Mouse (Mus musculus): Measurements from ENCODE around the gene 2810004N23Rik. TPM values are rescaled to one million over a fixed set of nuclear protein-coding genes. Genes with fewer than 3 reads are reported as not detected.

Gene 2810004N23Rik
- polyA plus RNA-seq, 1 experiment from 2014 or later: 18.0 TPM

DNA sequence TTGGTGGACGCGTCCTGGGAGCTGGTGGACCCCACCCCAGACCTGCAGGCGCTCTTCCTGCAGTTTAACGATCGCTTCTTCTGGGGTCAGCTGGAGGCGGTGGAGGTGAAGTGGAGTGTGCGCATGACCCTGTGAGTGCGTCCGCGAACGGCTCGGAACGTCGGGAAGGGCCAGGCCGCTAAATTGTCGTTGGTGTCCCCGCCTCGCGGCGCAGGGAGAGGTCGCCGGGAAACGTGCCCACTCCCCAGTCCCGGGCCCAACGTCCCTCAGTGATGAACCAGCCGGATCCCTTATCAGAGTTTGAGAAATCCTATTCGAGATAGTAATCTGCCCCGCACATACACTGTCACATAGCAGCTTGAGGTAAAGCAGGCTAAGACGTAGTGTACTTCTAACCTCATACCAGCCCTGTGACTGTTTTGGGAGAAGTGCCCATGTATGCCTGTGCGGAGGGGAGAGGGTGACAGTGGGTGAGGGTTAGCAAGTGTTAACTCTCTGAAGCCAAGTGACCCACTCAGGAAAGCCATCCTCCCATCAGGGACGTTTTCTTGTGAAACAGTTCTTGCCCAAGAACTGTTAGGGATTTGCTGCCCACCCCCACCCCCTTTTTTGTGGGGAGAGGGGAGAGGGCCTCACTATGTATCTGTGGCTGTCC is 35.5 kb upstream of the 2810004N23Rik start:
- peak overlapping the region; percentile 88 for H3K27ac ChIP-seq (ENCODE audit: low read length)
- H3K4me1 ChIP-seq (ENCODE audit: insufficient read depth, low read depth, low read length): peaks cover 5% of the 10 kb centered on the region; the same call in 1 of the 2 replicates
- H3K4me3 ChIP-seq (ENCODE audit: low read depth, low read length): peak overlapping the region; percentile 86
- H3K27me3 ChIP-seq (replicated peaks; ENCODE audit: insufficient read depth, low read length): no peaks in the 10 kb centered on the region
- peaks cover 21% of the 10 kb centered on the region; the same call in 1 of the 2 replicates for H3K36me3 ChIP-seq (ENCODE audit: insufficient read depth, low read length)
- no peaks in the 10 kb centered on the region for H3K9me3 ChIP-seq (ENCODE audit: low read length)
- TF ChIP-seq CTCF (IDR thresholded peaks at IDR 0.05) (no peak), EP300 (IDR thresholded peaks at IDR 0.05) (no peak)
- ATAC-seq (peak; percentile 1; the same call in 1 of the 2 replicates), DNase-seq (ENCODE audit: low spot score) (peak; percentile 28)
- H3K4me2 ChIP-seq (replicated peaks; ENCODE audit: low read depth, low read length): peak overlapping the region; percentile 99
- WGBS: 3% methylated on average over 31 of the region's 31 CpGs
- peak overlapping the region; percentile 78 for H3K9ac ChIP-seq (replicated peaks; ENCODE audit: low read depth)

DNA sequence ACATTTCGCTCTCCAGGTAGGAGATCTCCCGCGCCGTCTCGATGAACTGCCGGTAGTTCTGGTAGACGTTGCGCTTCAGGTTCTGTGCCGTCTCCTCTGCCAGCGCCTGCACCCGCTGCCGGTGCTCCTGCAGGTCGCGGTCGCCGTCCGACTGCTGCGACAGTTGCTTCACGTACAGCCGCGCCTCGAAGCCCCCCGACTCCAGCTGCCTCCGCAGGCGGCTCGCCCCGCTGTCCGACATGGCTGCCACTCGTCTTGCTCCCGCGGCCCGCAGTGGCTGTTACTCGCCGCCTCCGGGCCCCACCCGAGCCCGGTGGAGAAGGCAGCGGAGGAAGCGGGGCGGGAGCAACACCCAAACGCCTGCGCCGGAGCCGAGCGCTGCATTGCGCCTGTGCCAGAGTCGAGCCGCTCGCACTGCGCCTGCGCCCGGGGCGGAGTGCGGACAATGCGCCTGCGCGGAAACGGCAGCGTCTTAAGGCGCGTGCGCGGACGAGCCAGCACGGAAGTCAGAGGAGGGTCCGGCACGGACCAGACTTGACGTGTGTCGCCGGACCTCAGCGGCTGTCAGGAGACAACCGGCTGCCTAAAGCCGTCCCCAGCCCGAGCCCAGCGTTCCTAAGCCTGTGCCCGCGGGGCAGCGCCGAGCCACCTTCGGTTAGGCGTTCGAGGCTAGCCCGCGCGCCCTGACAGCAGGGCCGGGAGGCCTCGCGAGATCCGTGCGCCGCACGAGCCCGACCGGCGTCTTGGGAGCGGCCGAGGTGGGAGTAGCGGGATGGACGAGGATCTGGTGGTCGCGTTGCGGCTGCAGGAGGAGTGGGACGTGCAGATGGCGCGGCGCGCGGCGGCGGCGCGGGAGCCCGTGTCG is 34.7 kb upstream of the 2810004N23Rik start, which contains the start of the genes Exoc8 and Sprtn:
Gene Exoc8, minus strand, starts transcription at position 320 of the 865 bp plus-strand sequence.
Gene Sprtn, plus strand, starts transcription at position 501 of the 865 bp plus-strand sequence.
- peak within 1 kb of the TSS; percentile 88 for H3K27ac ChIP-seq (ENCODE audit: low read length)
- H3K9ac ChIP-seq (replicated peaks; ENCODE audit: low read depth): peak within 1 kb of the TSS; percentile 78
- DNase-seq (ENCODE audit: low spot score): peak; percentile 97
- H3K4me1 ChIP-seq (ENCODE audit: insufficient read depth, low read depth, low read length): peaks cover 5% of the 10 kb centered on the region; the same call in 1 of the 2 replicates
- no peaks in the 10 kb centered on the region for H3K27me3 ChIP-seq (replicated peaks; ENCODE audit: insufficient read depth, low read length)
- H3K4me2 ChIP-seq (replicated peaks; ENCODE audit: low read depth, low read length): peak within 1 kb of the TSS; percentile 99
- WGBS: 1% methylated on average over 112 of the region's 114 CpGs
- no peaks in the 10 kb centered on the region for H3K9me3 ChIP-seq (ENCODE audit: low read length)
- TF ChIP-seq EP300 (IDR thresholded peaks at IDR 0.05) (no peak), CTCF (IDR thresholded peaks at IDR 0.05) (peak; percentile 2)
- ATAC-seq: peak; percentile 84
- peaks cover 18% of the 10 kb centered on the region; the same call in 1 of the 2 replicates for H3K36me3 ChIP-seq (ENCODE audit: insufficient read depth, low read length)
- H3K4me3 ChIP-seq (ENCODE audit: low read depth, low read length): peak within 1 kb of the TSS; percentile 86

- TF ChIP-seq CTCF (IDR thresholded peaks at IDR 0.05) (peak; percentile 85), EP300 (IDR thresholded peaks at IDR 0.05) (no peak; the same call in 1 of the 2 replicates)
- Histone ChIP-seq H3K4me2 (replicated peaks; ENCODE audit: low read depth, low read length) (peak overlapping the region; percentile 99), H3K9ac (replicated peaks; ENCODE audit: low read depth) (peak overlapping the region; percentile 64), H3K4me1 (ENCODE audit: insufficient read depth, low read depth, low read length) (peaks cover 5% of the 10 kb centered on the region; the same call in 1 of the 2 replicates), H3K9me3 (ENCODE audit: low read length) (no peaks in the 10 kb centered on the region), H3K36me3 (ENCODE audit: insufficient read depth, low read length) (peaks cover 15% of the 10 kb centered on the region; the same call in 1 of the 2 replicates), H3K27me3 (replicated peaks; ENCODE audit: insufficient read depth, low read length) (no peaks in the 10 kb centered on the region), H3K27ac (ENCODE audit: low read length) (peak overlapping the region; percentile 88), H3K4me3 (ENCODE audit: low read depth, low read length) (peak overlapping the region; percentile 86)
- WGBS: under 1% methylated on average over 54 of the region's 60 CpGs
- DNase-seq (ENCODE audit: low spot score) (peak; percentile 92), ATAC-seq (peak; percentile 80)
Measured at GRCm38 (mm10) chr8:124896632-124897385, 33.9 kb upstream of the 2810004N23Rik start.

- Histone ChIP-seq H3K4me2 (replicated peaks; ENCODE audit: low read depth, low read length) (peak overlapping the region; percentile 99), H3K27ac (ENCODE audit: low read length) (peak overlapping the region; percentile 52), H3K9ac (replicated peaks; ENCODE audit: low read depth) (peak overlapping the region; percentile 19), H3K9me3 (ENCODE audit: low read length) (no peaks in the 10 kb centered on the region), H3K4me1 (ENCODE audit: insufficient read depth, low read depth, low read length) (peaks cover 5% of the 10 kb centered on the region; the same call in 1 of the 2 replicates), H3K4me3 (ENCODE audit: low read depth, low read length) (peak overlapping the region; percentile 86), H3K36me3 (ENCODE audit: insufficient read depth, low read length) (peaks cover 11% of the 10 kb centered on the region; the same call in 1 of the 2 replicates), H3K27me3 (replicated peaks; ENCODE audit: insufficient read depth, low read length) (no peaks in the 10 kb centered on the region)
- TF ChIP-seq CTCF (IDR thresholded peaks at IDR 0.05) (peak; percentile 13; the same call in 1 of the 2 replicates), EP300 (IDR thresholded peaks at IDR 0.05) (0 out of 2 replicates have a peak, but pooled peaks have one; percentile 30)
- 46% methylated on average over 24 of the region's 26 CpGs for WGBS
- peak; percentile 72 for ATAC-seq
- no peak for DNase-seq (ENCODE audit: low spot score)
Measured at GRCm38 (mm10) chr8:124896010-124896631, 33.2 kb upstream of the 2810004N23Rik start.

- ATAC-seq (no peak), DNase-seq (ENCODE audit: low spot score) (no peak)
- Histone ChIP-seq H3K4me1 (ENCODE audit: insufficient read depth, low read depth, low read length) (peaks cover 5% of the 10 kb centered on the region; the same call in 1 of the 2 replicates), H3K27me3 (replicated peaks; ENCODE audit: insufficient read depth, low read length) (no peaks in the 10 kb centered on the region), H3K9me3 (ENCODE audit: low read length) (no peaks in the 10 kb centered on the region), H3K36me3 (ENCODE audit: insufficient read depth, low read length) (peaks cover 20% of the 10 kb centered on the region), H3K4me3 (ENCODE audit: low read depth, low read length) (no peak overlapping the region), H3K9ac (replicated peaks; ENCODE audit: low read depth) (no peak overlapping the region), H3K4me2 (replicated peaks; ENCODE audit: low read depth, low read length) (no peak overlapping the region), H3K27ac (ENCODE audit: low read length) (no peak overlapping the region)
- TF ChIP-seq EP300 (IDR thresholded peaks at IDR 0.05) (no peak), CTCF (IDR thresholded peaks at IDR 0.05) (no peak)
- 59% methylated on average over 3 of the region's 3 CpGs for WGBS
Measured at GRCm38 (mm10) chr8:124892596-124892995, 29.7 kb upstream of the 2810004N23Rik start.

All from lung, postnatal 0 days (tissue).